Comparison of ENCODE assay signal across 7 mouse cellular contexts in the genomic region with DNA sequence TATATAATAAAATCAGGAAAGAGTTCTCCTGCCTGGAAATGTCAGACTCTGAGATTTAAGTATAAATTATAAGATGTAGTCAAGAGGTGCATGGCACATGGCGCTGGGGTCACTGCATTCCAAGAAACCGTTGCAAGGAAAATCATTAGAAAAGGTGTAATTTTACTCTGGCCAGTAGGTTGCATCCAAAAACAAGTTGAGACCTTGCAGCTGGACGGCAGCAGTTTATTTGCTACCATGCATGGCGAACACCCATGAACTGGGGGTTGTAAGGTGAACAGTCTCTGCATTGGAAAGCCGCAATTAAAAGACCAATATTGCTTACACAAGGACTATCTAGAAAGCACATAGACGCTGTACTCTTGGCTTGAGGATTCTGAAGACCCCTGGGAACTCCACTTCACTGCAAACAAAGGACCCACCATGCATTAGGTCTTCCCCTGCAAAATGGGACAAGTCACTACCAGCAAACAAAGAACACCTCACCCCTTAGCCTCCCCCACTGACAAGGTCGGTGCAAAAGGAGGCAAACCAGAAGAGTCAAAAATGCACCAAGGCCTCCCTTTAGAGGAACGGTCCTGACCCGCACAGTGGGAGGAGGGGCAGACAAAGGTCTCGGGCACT. TPM values are rescaled to one million over a fixed set of nuclear protein-coding genes. Genes with fewer than 3 reads are reported as not detected.
DNase-seq lines count a peak whose midpoint lies in the region; ATAC-seq and TF ChIP-seq lines count a peak whose summit lies in the region.

No protein-coding gene starts in this region.

- H3K9ac ChIP-seq in neural tube, embryonic 11.5 days (ENCODE audit: low read length) = peak overlapping the region; percentile 97
- H3K9ac ChIP-seq in limb, embryonic 14.5 days (ENCODE audit: low read depth, low read length, severe bottlenecking) = peak overlapping the region; percentile 94
- H3K9ac ChIP-seq in stomach, postnatal 0 days (ENCODE audit: low read length) = peak overlapping the region; percentile 86

- no peak for ATAC-seq in neural tube, embryonic 11.5 days (ENCODE audit: insufficient read depth, low FRiP score, low TSS enrichment)
- no peak for ATAC-seq in limb, embryonic 14.5 days (ENCODE audit: low FRiP score, low read depth)
- ATAC-seq in stomach, postnatal 0 days (ENCODE audit: low FRiP score, low TSS enrichment) = no peak

- H3K4me1 ChIP-seq in neural tube, embryonic 11.5 days (ENCODE audit: control insufficient read depth, insufficient read depth, low read length) = peaks cover 10% of the 10 kb centered on the region
- H3K4me1 ChIP-seq in forebrain, embryonic 10.5 days = peaks cover 24% of the 10 kb centered on the region
- H3K4me1 ChIP-seq in limb, embryonic 14.5 days (ENCODE audit: control insufficient read depth, insufficient read depth, low read length) = 0 out of 2 replicates have a peak, but pooled peaks cover 8% of the 10 kb centered on the region
- H3K4me1 ChIP-seq in stomach, postnatal 0 days (replicated peaks; ENCODE audit: control insufficient read depth, insufficient read depth) = no peaks in the 10 kb centered on the region

- peaks cover 11% of the 10 kb centered on the region for H3K36me3 ChIP-seq in neural tube, embryonic 11.5 days (ENCODE audit: control insufficient read depth, insufficient read depth, low read length)
- H3K36me3 ChIP-seq in forebrain, embryonic 10.5 days (replicated peaks) = peaks cover 58% of the 10 kb centered on the region
- peaks cover 43% of the 10 kb centered on the region for H3K36me3 ChIP-seq in limb, embryonic 14.5 days (ENCODE audit: control insufficient read depth, insufficient read depth, low read length)
- no peaks in the 10 kb centered on the region; the same call in none of the 2 replicates for H3K36me3 ChIP-seq in stomach, postnatal 0 days (ENCODE audit: control insufficient read depth, insufficient read depth, low read length)

- no peaks in the 10 kb centered on the region for H3K27me3 ChIP-seq in neural tube, embryonic 11.5 days (ENCODE audit: control insufficient read depth, insufficient read depth, low read length)
- no peaks in the 10 kb centered on the region for H3K27me3 ChIP-seq in forebrain, embryonic 10.5 days (ENCODE audit: poor library complexity, severe bottlenecking)
- H3K27me3 ChIP-seq in limb, embryonic 14.5 days (ENCODE audit: control insufficient read depth, insufficient read depth, low read length) = no peaks in the 10 kb centered on the region
- no peaks in the 10 kb centered on the region for H3K27me3 ChIP-seq in stomach, postnatal 0 days (ENCODE audit: control insufficient read depth, insufficient read depth, low read length)

- peak overlapping the region; percentile 68 for H3K4me3 ChIP-seq in neural tube, embryonic 11.5 days (ENCODE audit: low read depth, low read length)
- peak overlapping the region; percentile 96 for H3K4me3 ChIP-seq in forebrain, embryonic 10.5 days
- H3K4me3 ChIP-seq in limb, embryonic 14.5 days (replicated peaks; ENCODE audit: low read length) = peak overlapping the region; percentile 87
- H3K4me3 ChIP-seq in stomach, postnatal 0 days (ENCODE audit: low read depth, low read length) = peak overlapping the region; percentile 88

- no peak for TF ChIP-seq CTCF in stomach, postnatal 0 days (IDR thresholded peaks at IDR 0.05; ENCODE audit: low read depth)

- H3K27ac ChIP-seq in neural tube, embryonic 11.5 days (ENCODE audit: low read depth, low read length) = peak overlapping the region; percentile 96
- peak overlapping the region; percentile 99 for H3K27ac ChIP-seq in forebrain, embryonic 10.5 days
- peak overlapping the region; percentile 94 for H3K27ac ChIP-seq in limb, embryonic 14.5 days (replicated peaks; ENCODE audit: low read depth, low read length)
- peak overlapping the region; percentile 97 for H3K27ac ChIP-seq in stomach, postnatal 0 days (replicated peaks)

- TF ChIP-seq EP300 in stomach, postnatal 0 days (optimal IDR thresholded peaks at IDR 0.05) = no peak

- WGBS in neural tube, embryonic 11.5 days = 11% methylated on average over 10 of the region's 10 CpGs
- WGBS in forebrain, embryonic 10.5 days = 14% methylated on average over 10 of the region's 10 CpGs
- 3% methylated on average over 10 of the region's 10 CpGs for WGBS in limb, embryonic 14.5 days
- WGBS in stomach, postnatal 0 days = 4% methylated on average over 10 of the region's 10 CpGs

- TF ChIP-seq POLR2A in limb, embryonic 14.5 days (IDR thresholded peaks at IDR 0.05; ENCODE audit: borderline replicate concordance, extremely low read depth, insufficient read depth, insufficient read length) = no peak

- peak overlapping the region; percentile 82 for H3K4me2 ChIP-seq in neural tube, embryonic 11.5 days (ENCODE audit: low read depth)
- peak overlapping the region; percentile 59 for H3K4me2 ChIP-seq in limb, embryonic 14.5 days (replicated peaks; ENCODE audit: low read depth, low read length, severe bottlenecking)
- peak overlapping the region; percentile 76 for H3K4me2 ChIP-seq in stomach, postnatal 0 days (replicated peaks; ENCODE audit: low read depth)

- H3K9me3 ChIP-seq in neural tube, embryonic 11.5 days (ENCODE audit: control insufficient read depth, low read length) = no peaks in the 10 kb centered on the region
- H3K9me3 ChIP-seq in forebrain, embryonic 10.5 days = no peaks in the 10 kb centered on the region
- H3K9me3 ChIP-seq in limb, embryonic 14.5 days (ENCODE audit: control insufficient read depth, low read length) = no peaks in the 10 kb centered on the region
- no peaks in the 10 kb centered on the region for H3K9me3 ChIP-seq in stomach, postnatal 0 days (ENCODE audit: control insufficient read depth, low read length)

- no peak for DNase-seq in neural tube, embryonic 11.5 days (ENCODE audit: low spot score)
- no peak for DNase-seq in neural tube, embryonic 10.5 days (ENCODE audit: extremely low spot score, low spot score)
- DNase-seq in forebrain, embryonic 10.5 days (ENCODE audit: extremely low spot score, low spot score) = no peak
- DNase-seq in limb, embryonic 14.5 days (ENCODE audit: low spot score) = no peak
- DNase-seq in stomach, postnatal 0 days (ENCODE audit: low spot score) = no peak
- no peak for DNase-seq in thymus, postnatal 25 days
- no peak for DNase-seq in testis, postnatal 14 days (ENCODE audit: low spot score)

RNA-seq across cellular contexts. Expression of a gene that starts 1.0 kb away (rescaled TPM):
- 157 and 167 TPM in 2 replicates for polyA plus RNA-seq in neural tube, embryonic 11.5 days (2014; fragmentation: Nextera tagmentation; extraction: Ambion mirVana)
- polyA plus RNA-seq in forebrain, embryonic 10.5 days (2016; fragmentation: Nextera tagmentation; extraction: Ambion mirVana) = 181 and 205 TPM in 2 replicates
- 67.2 and 72.8 TPM in 2 replicates for polyA plus RNA-seq in limb, embryonic 14.5 days (2012; rRNA removed)
- 132 and 144 TPM in 2 replicates for polyA plus RNA-seq in limb, embryonic 14.5 days (2014; fragmentation: Nextera tagmentation; extraction: Ambion mirVana)
- polyA plus RNA-seq in stomach, postnatal 0 days (2015; fragmentation: Nextera tagmentation; extraction: Ambion mirVana) = 23.1 and 26.6 TPM in 2 replicates

RNA-seq across cellular contexts. Expression of a gene that starts 1.2 kb away (rescaled TPM):
- polyA plus RNA-seq in neural tube, embryonic 11.5 days (2014; fragmentation: Nextera tagmentation; extraction: Ambion mirVana) = 166 and 178 TPM in 2 replicates
- polyA plus RNA-seq in forebrain, embryonic 10.5 days (2016; fragmentation: Nextera tagmentation; extraction: Ambion mirVana) = 186 and 200 TPM in 2 replicates
- 121 and 132 TPM in 2 replicates for polyA plus RNA-seq in limb, embryonic 14.5 days (2012; rRNA removed)
- 120 and 135 TPM in 2 replicates for polyA plus RNA-seq in limb, embryonic 14.5 days (2014; fragmentation: Nextera tagmentation; extraction: Ambion mirVana)
- polyA plus RNA-seq in stomach, postnatal 0 days (2015; fragmentation: Nextera tagmentation; extraction: Ambion mirVana) = 43.5 and 44.2 TPM in 2 replicates
